Mouse (Mus musculus) monocyte, adult 5-6 weeks (primary cell): ENCODE results near the gene Ksr1. TPM values are rescaled to one million over a fixed set of nuclear protein-coding genes. Genes with fewer than 3 reads are reported as not detected.

Experiments
- ATAC-seq: fragments of 153-309, 156-312 bp; replicated peaks from 2 replicates; pipeline ENCODE4 v1.8.0; 2017; ENCODE audit warnings: mild to moderate bottlenecking; ENCODE audit not compliant: low TSS enrichment, insufficient number of reproducible peaks, severe bottlenecking, poor library complexity, low FRiP score
- total RNA-seq: library from RNA; stranded (forward); fragments of 200-1000, 200-491, 200-594 nt; gene quantifications from 3 replicates; pipeline ENCODE4 v1.2.3, GENCODE M21; 2017

Ksr1 gene
- total RNA-seq, 1 experiment from 2014 or later = 6.9 TPM

DNA sequence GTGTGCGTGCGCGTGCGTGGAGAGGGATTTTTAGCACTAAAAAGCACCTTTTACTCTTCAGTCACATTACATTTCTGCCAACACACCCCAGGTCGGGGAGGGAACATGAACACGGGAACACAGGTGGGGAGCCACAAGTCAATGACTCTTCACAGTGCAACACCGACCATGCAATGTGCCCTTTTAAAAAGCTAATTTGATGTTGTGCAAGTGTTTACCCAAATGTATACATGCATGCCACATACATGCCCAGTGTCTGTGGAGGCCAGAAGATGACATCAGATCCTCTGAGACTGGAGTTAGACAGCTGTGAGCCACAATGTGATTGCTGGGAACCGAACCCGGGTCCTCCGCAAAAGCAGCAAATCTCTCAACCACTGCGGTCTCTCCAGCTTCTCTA is 42.1 kb downstream of the Ksr1 start:
- ATAC-seq = no peak

DNA sequence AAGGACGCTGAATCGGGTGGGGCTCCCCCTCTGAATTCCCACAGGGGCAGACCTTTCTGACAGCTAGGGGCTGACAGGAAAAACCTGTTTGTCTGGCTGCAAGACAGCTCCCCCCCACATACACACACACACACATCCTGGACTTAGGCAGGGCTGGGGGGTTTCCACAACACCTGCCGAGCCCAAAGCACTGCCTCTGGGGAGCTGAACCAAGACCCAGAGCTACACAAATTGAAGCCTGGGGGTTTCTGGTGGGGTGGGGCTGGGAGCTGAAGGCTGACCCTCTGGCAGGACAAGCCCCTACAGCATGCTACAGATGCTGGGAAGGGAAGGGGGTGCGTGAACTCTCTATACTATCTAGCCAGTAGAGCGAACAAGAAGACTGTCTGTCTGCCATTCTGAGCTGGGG is 42.7 kb downstream of the Ksr1 start:
- no peak for ATAC-seq

DNA sequence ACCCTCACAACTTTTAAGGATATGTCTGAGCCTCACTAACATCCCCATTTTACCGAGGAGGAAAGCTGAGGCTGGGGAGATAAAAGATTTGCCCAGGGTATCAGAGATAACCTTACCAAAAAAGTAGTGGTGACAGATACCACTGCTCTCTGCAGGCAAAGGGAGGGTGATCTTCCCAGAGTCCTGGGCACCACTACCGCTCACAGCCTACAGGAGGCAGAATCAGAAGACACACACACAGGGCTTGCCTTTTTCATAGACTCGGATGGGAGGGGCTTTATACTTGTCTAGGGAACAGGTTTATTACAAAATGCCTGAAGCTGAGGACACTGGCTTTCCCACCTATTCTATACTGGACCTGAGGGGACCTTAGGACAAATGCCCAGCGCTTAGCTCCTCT is 43.9 kb downstream of the Ksr1 start:
- ATAC-seq = no peak

DNA sequence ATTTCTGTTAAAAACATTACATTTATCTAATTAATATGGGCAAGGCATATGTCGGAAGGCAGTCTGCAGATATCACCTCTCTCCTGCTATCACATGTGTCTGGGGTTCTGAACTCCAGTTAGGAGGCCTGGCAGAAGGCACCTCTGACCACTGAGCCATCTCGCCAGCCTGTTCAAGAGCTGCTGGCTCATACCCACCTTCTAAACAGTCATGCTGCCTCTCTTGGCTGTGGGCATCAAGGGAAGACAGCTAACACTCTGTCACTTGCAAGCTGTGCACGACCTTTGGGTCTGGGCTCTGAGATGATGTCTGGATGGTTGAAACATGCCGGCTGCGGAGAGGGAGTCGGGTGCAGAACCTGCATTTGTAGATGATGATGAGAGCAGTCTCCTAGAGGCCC is 44.6 kb downstream of the Ksr1 start:
- ATAC-seq = no peak

DNA sequence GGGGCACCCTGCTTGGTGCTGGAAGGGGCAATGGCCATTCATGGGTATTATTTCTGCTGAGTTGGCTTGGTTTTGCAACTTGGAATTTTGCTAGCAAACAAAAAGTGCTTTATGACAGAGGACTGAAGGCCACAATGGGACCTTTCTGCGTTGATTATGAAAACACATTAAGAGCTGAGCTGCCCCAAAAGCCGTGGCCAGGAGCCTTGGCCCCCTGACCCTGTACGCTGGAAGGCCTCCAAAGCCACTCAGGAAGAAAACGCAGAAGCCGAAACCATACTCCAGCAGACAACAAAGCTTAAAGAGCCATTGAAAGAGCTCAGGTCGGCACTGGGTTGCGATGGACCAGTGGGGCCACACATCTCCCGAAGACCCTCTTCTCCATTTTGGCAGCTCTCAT is 47.2 kb downstream of the Ksr1 start:
- no peak for ATAC-seq

DNA sequence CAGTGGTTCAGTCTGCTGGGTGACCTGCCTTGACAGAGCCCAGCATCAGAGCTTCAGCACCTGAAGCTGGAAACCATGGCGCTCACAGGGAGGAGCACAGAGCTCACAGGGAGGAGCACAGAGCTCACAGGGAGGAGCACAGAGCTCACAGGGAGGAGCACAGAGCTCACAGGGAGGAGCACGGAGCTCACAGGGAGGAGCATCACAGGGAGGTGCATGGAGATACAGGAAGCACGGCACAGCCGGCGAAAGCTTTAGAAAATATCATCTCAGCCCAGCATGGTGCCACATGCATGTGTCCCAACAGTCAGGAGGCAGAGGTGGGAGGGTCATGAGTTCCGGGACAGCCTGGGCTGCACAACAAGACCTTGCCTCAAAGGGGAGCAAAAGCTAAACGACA is 48.5 kb downstream of the Ksr1 start:
- ATAC-seq = no peak

DNA sequence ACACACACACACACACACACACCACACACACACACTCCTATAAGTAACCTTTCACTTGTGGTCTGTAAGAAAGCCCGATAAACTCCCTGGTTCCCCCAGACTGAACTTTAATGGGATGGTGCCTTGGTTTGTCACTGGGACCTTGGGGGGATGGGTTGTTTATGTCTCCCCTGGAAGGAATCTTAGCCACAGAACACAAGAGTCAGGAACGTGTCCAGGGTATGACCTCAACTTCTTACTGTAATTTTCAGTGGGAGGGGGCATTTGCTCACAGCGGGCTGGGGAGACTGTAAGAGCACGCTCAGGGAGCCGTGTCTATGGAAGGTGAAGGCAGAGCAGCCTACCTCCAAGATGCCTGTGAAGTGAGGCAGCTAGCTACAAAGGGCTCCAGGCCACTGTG is 49.5 kb downstream of the Ksr1 start:
- no peak for ATAC-seq

DNA sequence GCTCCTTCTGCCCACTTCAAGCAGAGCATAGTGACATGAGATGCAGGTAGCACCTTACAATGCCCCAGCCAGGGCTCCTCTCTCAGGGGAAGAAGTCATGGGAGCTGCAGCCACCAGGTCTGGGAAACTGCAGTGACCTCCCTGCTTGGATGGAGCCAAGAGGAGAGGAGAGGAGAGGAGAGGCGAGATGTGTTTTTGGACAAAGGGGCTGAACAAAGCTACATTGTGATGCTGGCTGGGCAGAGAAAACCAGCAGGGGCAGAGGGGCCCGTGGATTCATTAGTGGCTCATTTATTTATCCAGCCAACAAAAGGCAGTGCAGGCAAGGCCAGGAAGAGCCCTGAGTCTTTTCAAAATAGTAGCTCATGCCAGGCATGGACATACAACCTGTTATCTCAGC is 50.5 kb downstream of the Ksr1 start:
- ATAC-seq = no peak

DNA sequence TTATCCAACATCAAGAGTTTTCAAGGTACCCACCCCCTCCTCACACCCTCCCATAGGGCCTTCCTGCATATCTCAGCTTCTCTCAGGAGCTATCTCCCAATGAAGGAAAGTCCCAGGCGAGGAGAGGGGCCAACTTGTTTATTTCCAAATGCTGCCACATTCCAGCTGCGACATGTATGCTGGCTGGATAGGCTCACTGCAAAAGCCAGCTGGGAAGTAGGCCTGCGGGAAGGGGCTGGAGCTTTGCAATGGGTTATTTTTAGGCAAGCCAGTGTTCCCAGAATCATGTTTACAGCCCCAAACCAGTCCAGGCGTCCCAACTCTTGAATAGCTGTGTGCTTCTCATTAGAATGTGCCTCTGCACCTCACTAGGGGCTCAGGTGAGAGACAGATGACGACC is 51.5 kb downstream of the Ksr1 start:
- ATAC-seq = no peak

DNA sequence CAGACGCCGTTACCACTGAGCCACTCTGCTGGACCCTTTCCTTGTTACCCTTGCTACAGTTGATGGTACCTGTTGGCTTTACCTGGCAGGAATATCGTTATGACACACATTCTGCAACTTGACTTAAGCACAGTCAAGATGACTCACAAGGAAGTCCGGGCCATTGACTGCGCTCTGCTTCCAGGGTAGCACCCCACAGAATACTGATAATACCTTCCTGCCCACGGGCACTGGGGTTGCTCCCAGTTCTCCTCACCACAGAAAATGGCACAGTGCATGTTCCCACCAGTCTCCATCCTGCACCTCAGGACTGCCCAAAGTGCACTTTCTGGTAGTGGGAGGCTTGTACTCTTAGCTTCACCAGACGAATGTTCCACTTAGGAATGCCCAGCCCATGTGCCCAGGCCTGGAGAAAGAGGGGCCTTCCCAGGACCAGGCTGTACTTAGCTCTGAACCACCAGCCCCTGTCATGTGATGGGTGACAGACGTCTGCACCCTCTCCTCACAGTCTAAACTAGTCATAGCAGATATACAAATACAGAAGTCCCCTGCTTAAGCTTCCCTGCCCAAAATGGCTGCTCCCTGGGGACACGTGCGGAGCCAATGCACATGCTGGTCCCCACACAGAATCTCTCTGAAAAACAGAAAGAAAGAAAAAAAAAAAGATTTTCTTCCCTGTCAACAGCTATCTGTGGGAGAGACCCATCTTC is 52.1 kb downstream of the Ksr1 start:
- no peak for ATAC-seq

DNA sequence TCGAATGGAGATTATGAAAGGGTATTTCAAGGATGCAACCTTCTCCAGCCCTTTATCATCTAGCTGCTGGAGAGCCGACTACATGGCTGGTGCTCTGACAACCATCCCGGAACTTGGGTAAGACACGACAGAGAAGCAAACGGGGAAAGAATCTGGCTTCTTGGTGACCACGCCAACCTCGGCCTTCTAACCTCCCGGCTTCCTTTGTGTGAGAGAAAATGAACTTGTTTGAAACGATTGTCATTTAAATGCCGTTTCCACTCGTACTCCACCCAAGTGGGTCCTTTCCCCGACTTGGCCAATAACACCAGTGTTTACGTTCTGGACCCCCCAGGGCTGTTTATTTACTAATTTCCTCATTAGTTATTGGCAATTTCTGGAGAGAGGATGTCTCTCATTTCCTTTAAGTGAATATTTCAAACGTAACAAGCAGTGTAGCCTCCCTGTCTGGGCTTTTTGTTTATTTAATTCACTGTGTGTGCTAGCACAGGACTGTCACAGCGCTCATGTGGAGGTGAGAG is 52.8 kb downstream of the Ksr1 start:
- ATAC-seq = no peak

DNA sequence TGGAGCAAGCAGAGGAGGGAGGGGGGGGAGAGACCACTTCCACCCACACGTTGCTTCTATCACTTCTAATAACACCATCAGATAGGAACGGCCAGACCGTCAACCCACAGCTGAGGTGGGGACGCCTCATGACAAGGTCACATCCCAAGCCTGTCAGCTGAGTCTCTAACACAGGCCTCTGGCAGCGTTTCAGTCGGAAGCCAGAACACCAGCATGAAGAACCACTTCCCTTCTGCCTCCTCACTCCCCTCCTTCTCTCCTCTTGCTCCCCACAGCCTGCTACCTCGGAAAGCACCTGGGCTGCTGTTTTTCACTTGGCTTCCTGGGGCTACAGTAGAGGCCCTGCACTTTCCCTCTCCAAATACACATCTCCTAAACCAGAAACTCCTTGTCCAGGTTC is 53.4 kb downstream of the Ksr1 start:
- ATAC-seq = no peak

DNA sequence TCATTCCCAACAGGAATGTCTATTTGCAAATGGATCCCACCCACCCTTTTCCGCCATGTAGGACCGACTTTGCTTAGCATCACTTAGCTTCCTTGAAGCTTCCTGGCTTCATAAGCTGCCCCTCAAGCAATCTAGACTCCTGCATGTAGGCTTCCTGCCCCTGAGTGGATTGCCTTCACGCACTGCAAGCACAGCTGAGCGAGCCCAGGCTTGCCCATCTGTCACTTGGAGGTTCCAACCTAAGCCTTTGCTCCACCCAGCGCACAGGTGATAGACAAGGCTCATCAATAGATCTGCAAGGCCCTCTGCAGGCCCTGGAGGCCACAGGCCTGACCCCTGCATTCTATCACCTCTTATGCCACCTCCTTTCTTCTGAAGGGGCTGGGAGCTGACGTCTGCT is 54.0 kb downstream of the Ksr1 start:
- ATAC-seq = no peak

DNA sequence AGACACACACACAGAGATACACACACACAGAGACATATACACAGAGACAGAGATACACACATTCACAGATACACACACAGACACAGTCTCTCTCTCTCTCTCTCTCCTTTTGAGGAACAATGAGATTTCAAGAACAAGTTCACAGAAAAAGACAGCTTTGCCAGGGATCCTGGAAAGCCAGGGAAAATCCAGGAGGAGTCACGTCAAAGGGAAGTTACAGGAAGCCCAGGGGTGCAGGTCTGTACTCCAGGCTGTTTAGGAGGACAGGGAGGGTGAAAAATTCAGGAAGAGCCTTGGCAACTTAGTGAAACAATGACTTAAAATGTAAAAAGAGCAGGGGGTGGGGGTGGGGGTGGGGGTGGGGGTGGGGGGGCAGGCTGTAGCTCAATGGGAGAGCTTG is 56.5 kb downstream of the Ksr1 start:
- ATAC-seq = no peak

DNA sequence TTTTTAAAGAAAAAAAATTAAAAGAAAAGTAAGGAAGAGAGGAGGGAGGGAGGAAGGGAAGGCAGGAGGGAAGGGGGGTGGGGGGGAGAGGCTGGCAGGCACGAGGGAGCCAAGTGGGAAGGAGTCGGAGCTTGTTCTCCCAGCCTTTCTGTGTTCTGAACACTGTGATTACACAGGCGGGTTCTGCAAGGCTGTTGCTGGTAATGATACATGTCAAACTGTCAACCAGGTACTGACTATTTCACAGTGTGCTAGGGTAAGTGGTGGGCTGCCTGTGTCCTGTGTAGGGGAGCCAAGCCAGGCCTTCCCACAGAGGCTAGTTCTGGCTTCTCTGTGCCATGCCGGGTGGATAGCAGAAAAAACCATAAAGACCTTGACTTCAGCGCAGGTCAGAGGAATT is 57.2 kb downstream of the Ksr1 start:
- ATAC-seq = no peak

DNA sequence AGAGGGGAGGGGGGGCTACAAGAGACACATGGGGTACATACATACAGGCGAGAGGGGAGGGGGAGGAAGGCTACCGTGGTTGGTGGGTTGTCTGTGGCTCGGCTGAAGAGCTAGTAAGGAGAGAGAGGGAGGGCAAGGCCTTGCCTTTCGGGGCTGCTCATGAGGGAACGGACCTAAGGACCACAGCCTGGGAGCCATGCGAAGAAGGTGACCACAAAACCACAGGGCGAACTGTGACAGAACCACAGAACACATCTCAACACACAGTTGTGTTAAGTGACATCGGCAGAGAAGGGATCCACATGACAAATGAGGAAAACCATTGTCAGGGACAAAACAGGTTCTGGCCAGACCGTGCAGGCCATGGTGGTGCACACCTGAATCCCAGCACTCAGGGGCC is 57.9 kb downstream of the Ksr1 start:
- peak; percentile 40 for ATAC-seq

DNA sequence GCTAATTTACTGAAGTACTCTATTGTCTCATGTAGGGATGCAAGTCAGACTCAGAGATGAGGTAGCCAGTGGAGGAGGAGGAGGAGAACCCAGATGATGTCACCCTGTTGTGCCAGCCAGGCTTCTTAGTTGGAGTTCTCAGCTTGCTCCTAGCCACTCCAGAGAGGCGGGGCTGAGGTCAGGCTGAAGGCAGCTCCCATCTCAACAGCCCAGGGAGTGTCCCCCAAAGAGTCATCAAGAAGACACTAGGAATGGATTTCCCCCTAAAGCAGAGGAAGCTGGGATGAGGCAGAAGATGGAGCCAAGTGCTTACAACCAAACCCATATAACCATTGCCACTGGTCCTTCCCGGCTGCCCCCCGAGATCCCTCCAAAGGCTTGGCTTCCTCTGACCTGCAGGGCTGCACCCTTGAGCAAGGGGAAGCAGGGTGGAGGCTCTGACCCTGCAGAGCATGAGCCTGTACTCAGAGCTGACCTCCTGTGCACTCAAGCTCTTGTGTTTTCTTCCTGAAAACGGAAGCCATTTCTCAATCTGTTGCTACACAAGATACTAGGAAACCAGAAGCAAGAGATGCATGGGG is 58.4 kb downstream of the Ksr1 start:
- ATAC-seq = peak; percentile 73

DNA sequence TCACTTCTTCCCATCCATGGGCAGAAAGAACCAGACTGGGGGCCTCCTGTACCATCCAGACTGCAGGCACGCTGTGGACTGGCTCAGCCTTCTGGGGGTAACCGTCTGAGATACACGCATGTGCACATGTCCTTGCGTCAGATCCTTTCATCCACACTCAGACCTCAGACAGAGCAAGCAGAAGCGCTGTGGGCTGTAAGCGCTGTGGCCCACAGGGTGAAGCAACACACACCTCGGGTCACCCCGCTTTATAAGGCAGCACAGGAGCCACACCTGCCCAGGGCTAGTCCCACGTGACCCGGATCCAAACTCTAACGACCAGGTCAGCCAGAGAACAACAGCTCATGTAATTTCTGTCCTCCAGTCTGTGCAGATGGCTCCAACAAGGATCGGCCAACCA is 59.4 kb downstream of the Ksr1 start:
- peak; percentile 49; the same call in 1 of the 2 replicates for ATAC-seq

DNA sequence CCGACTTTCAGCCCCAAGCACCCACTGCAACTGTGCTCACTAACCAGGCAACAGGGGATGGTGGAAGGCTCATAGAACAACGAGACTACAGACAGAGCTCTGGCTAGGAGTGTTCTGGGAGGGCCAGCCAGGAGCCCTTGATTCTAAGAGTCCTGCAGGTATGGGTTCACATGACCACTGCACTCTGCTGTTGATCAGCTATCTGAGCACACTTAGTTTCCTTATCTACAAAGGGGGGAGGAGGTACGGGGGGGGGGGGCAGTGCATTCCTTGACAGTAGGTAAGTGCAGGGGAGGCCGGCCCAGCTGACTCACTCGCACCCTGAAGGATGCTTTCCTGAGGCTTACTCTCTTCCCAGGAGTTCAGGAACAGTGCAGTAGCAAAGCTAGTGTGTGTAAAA is 61.1 kb downstream of the Ksr1 start:
- ATAC-seq = no peak

DNA sequence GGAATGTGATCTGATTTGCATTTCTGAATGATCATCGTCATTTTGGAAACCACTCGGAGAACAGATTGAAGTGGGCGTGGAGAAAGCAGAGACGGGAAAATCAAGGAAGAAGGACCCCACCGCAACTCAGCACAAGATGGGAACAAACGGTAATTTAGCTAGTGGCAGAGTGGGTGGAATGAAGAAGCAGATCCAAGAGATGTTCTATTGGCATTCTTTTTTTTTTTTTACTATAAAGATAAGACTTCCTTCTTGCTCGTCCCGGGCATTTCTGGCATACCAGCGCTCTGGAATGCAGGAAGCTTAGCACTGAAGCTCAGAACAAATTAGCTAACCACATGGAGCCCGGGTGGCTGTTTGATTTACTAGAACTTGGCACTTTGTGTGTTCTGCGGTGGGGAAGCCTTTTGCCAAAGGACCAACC is 63.2 kb downstream of the Ksr1 start:
- no peak for ATAC-seq
